Mouse (Mus musculus) adrenal gland, postnatal 14 days (tissue): ENCODE measurements around the gene Arl6ip4. TPM values are rescaled to one million over a fixed set of nuclear protein-coding genes. Genes with fewer than 3 reads are reported as not detected.
A peak's percentile ranks its signal among the peaks of the same experiment; 100 is the strongest.

Source experiments
- DNase-seq: peaks from one replicate; pipeline ENCODE4 v3.0.0; 2021; ENCODE audit warnings: mixed read lengths
- long read RNA-seq, 2 experiments: library from polyadenylated mRNA; stranded (forward); transcript quantifications; one replicate each; pipeline ENCODE4 v2.0.0; 2021
- total RNA-seq: library from RNA; stranded (reverse); gene quantifications from 2 replicates; pipeline ENCODE4 v1.2.3, GENCODE M21; 2021

Gene Arl6ip4
- 48.5 and 64.0 TPM in 2 replicates for total RNA-seq
- long read RNA-seq, experiment 1, transcript Arl6ip4-201 (5 exons, 1,192 nt): major isoform, 64 of 96 reads
- long read RNA-seq, experiment 1, partial matches to known transcripts: 7 of 96 reads
- long read RNA-seq, experiment 1, other reads (novel, unspliced or antisense): 21 of 96 reads
- long read RNA-seq, experiment 2, transcript Arl6ip4-201 (5 exons, 1,192 nt): major isoform, 69 of 83 reads
- long read RNA-seq, experiment 2, partial matches to known transcripts: 5 of 83 reads
- long read RNA-seq, experiment 2, other reads (novel, unspliced or antisense): 9 of 83 reads

DNA sequence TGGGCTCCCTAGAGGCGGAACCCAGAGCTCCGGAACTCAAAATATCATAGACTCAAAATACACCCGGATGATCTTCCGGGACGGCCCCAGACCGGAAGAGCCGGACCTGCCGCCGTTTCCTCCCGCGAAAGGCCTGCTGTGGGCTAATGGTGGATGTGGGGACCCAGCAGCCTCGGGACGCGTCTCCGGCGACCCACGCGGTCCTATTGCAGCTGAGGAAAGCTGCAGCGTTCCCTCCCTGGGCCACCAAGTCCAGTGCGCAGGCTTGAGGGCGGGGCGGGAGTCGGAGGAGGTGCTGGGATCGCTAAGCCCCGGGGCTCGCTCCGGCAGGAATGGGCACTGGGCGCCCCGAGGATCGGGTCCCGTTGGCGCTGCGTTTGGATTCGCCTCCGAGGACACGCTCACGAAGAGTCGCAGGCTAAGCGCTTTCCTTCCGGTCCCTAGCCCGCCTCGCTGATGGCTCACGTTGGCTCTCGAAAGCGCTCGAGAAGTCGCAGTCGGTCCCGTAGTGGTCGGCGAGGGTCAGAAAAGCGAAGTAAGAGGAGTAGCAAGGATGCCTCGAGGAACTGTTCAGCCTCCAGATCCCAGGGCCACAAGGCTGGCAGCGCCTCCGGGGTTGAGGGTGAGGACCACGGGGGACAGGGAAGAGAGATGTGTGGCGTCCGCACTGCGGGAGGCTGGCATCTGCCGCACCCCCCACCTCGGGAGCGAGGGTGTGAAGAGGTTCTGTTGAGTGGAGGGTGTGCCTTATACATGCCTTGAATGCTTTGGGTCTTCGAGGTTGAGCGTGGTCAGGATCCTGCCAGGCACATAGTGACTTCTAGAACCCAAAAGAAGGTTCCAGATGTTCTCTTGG lies at the start of gene Arl6ip4:
Gene Arl6ip4 (plus strand): TSS at position 100 of the 856 bp plus-strand sequence.
- peak; percentile 86 for DNase-seq

GRCm38 (mm10) chr5:124069657-124070056 lies 46.2 kb upstream of the Arl6ip4 start:
- DNase-seq: no peak

GRCm38 (mm10) chr5:124073682-124074081 lies 42.2 kb upstream of the Arl6ip4 start:
- DNase-seq: no peak

GRCm38 (mm10) chr5:124074845-124075307 lies 41.0 kb upstream of the Arl6ip4 start:
- DNase-seq: peak; percentile 64

- no peak for DNase-seq
Observed at GRCm38 (mm10) chr5:124075716-124076115, 40.2 kb upstream of the Arl6ip4 start.

DNA sequence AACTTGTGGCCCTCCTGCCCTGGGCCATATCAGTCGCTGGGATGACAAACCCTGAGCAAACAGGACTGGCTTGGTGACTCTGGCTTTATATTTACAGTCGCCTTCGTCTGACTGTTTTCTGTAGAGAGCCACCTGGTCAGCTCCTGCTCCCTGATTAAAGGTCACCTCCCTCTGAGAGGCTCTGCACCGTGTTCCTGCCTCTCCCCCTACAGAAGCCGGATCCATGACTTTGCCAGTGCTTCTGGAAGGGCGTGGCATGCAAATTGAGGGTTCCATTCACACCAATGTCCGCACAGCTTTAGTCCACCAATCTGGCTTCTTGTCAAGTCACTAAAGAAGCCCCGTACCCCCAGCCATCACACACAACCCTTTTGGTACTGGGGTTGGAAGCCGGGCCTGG lies 39.3 kb upstream of the Arl6ip4 start:
- DNase-seq: no peak

DNA sequence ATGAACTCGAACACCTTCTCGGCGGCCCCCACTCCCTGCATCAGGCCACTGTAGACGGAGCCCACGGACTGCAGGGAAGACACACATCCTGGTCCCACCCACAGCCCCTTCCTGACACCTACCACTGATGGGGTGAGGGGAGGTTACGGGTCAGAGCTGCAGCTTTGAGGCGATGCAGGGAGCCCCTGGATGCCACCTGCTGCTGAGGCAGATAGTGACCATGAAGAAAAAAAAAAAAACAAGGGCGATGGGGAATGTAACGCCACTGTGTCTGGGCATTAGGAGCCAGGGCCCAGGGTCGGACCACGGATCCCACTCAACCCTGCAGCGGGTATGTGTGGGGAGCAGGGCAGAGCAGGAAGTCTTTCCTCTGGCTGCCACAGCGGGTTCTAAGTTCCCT lies 38.6 kb upstream of the Arl6ip4 start:
- no peak for DNase-seq

DNA sequence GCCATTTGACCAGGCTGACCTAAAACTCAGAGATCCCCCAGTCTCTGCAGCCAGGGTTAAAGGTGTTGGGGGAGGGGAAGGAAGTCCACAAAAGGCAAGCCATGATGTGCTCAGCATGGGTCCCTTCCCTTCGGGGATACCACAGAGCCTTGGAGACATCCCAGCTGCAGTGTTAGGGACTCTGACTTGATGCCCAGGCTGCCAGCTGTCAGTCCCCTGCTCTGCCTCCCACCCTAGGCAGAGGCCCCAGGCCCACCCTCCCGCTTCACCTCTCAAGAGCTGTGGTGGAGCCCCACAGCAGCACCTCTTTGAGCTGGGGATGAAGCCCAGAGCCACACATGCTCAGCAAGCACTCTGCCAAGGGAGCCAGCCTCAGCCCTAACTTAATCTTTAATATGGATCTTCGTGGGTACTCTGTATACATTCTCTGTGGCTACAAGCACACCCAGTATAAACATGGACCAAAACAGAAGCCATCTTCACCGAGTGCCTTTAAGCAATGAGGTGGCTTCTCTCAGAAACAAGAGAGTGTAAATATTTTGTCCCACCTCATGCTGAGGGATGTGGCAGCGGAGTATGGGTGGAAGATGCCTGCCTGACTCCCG lies 37.9 kb upstream of the Arl6ip4 start:
- no peak for DNase-seq

- DNase-seq: peak; percentile 45
Observed at GRCm38 (mm10) chr5:124078794-124079416, 37.0 kb upstream of the Arl6ip4 start.

- DNase-seq: no peak
Observed at GRCm38 (mm10) chr5:124079880-124080279, 36.0 kb upstream of the Arl6ip4 start.

DNA sequence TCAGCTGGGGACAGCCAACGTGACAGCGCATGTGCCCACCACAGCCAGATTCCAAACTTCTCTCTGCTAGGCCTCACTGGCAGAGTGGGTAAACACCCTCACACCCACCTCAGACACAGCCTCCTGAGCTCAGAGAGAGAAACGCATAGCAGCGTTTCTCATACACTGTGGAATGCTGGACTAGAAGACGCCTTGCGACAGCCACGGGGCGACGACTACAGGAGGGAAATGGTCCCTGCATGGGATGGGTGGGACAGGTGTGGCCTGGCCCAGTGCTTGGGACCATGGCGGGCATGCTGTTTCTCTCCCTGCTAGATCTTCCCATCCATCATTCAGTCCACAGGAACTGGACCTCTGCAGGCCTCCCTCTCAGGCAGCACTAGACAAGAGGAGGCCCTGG lies 33.4 kb upstream of the Arl6ip4 start:
- no peak for DNase-seq

- DNase-seq: no peak
Observed at GRCm38 (mm10) chr5:124082941-124083688, 32.8 kb upstream of the Arl6ip4 start.

DNA sequence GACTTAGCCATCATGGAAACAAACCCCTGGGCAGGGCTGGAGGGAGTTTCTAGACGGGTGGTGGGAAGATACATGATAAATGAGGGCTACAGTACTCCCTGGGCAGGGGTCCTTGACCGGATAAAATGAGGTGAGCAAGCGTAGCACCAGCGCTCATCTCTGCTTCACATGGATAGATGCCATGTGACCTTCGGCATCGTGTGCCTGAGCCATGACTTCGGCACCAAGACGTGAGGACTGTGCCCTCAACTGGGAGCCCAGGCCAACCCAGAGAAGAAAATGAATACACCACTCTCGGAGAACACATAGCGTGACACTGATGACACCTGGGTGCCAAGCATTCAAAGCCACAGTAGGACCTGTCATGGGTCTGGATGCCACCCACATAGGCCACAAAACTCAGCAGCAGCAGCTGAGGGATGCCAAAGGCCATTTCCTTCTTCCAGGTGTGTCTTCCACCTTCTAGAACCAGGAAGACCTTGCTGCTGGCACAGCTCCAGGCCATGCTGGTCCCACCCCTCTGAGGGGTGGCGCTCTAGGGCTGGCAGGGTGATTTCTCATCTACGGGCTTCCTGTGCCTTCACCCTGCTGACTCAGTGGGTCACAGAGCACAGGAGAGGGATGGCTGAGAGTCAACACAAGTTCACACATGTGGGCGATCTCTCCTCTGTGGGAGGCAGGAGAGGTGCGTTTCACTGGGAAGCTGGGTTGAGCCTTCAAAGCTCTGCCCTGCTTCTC lies 31.9 kb upstream of the Arl6ip4 start:
- peak; percentile 45 for DNase-seq

GRCm38 (mm10) chr5:124084588-124085173 lies 31.2 kb upstream of the Arl6ip4 start:
- peak; percentile 93 for DNase-seq

DNA sequence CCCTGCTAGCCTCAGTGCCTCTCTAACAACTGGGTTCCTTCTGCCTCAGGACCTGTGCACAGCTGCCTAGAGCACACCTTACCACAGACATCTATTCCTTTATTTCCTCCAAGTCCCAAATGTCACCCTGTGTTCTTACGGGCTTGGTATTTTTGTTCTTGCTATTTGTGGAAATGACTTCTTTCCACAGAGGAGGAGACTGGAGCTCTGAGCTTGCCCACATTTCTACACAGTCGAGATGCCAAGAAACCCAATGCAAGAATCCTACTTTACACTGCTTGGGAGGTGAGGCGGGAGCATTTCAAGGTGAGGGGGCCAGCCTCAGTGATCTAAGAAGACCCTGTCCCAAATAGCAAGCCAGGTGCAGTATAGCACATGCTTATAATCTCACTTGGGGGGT lies 30.4 kb upstream of the Arl6ip4 start:
- DNase-seq: no peak

DNA sequence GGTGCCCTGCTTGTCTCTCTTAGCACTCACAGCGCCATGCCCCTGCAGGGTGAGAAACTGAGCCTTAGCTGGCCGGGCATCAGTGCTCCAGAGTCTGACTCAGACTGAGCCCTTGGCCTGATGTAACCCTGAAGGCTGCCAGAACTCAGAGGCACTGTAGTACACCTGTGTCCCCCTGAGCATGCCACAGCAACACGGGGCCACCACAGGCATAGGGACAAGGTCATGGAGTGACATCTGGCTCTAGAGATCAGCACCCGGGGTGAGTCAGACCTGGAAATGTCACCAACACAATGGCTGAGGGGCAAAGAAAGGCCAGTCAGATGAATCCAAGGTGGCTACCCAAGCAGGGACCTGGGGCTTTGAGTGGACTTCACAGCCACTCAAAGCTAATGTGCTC lies 29.0 kb upstream of the Arl6ip4 start:
- peak; percentile 47 for DNase-seq

GRCm38 (mm10) chr5:124089868-124090267 lies 26.0 kb upstream of the Arl6ip4 start:
- peak; percentile 3 for DNase-seq

DNA sequence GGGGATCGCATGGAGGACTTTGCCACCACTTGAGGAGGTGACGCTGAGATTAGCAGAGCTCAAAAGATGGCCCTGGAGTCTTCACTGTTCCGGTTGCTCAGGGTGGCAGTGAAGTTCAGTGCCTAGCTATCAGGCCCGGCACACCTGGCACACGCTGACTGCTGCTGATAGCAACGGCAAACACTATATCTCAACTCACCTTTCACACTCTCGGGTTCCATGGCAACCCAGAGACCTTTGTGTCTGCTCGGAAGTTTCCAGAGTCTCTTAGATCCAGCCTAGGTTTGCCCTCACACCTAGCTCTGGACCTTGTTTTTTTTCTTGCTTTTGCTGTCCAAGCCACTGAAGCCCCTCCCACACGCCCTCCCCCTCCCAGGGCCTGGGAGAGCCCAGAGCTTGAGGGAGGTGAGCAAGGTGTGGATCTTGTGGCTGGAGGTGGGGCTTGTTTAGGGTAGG lies 23.9 kb upstream of the Arl6ip4 start:
- DNase-seq: peak; percentile 6

GRCm38 (mm10) chr5:124093120-124093794 lies 22.6 kb upstream of the Arl6ip4 start:
- peak; percentile 82 for DNase-seq
